Mouse (Mus musculus): ENCODE data around the gene Aqp1. TPM values are rescaled to one million over a fixed set of nuclear protein-coding genes. Genes with fewer than 3 reads are reported as not detected.

Aqp1 gene
- polyA plus RNA-seq, 1 experiment from 2014 or later = 140 TPM

GRCm38 (mm10) chr6:55344291-55345016, 8.2 kb downstream of the Aqp1 start:
- Histone ChIP-seq H3K4me3 (replicated peaks; ENCODE audit: low read depth, low read length) (no peak overlapping the region), H3K4me1 (replicated peaks; ENCODE audit: insufficient read depth, low read length) (no peaks in the 10 kb centered on the region), H3K36me3 (ENCODE audit: insufficient read depth, low read length) (no peaks in the 10 kb centered on the region), H3K9ac (ENCODE audit: low read depth, low read length) (no peak overlapping the region), H3K9me3 (replicated peaks; ENCODE audit: low read length) (no peaks in the 10 kb centered on the region), H3K27me3 (ENCODE audit: insufficient read depth, low read length) (no peaks in the 10 kb centered on the region), H3K27ac (no peak overlapping the region), H3K4me2 (ENCODE audit: low read length) (no peak overlapping the region)
- WGBS = 82% methylated on average over 9 of the region's 9 CpGs
- no peak for TF ChIP-seq CTCF (IDR thresholded peaks at IDR 0.05; ENCODE audit: low read depth)
- DNase-seq (ENCODE audit: low spot score) (no peak), ATAC-seq (replicated peaks; ENCODE audit: low FRiP score, low read depth) (no peak)

DNA sequence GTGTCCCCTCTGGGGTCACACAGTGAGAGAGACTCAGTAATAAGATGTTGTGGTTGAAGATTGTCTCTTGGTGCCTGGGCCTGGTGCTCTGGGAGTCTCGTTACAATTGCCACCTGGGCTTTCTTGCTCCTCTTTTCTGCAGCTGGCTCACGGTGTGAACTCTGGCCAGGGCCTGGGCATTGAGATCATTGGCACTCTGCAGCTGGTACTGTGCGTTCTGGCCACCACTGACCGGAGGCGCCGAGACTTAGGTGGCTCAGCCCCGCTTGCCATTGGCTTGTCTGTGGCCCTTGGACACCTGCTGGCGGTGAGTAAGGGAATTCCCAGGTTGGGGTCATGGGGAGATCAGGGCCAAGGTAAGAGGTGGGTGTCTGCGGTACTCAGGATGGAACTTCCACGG, 9.0 kb downstream of the Aqp1 start:
- H3K27ac ChIP-seq = no peak overlapping the region
- DNase-seq (ENCODE audit: low spot score) (no peak), ATAC-seq (replicated peaks; ENCODE audit: low FRiP score, low read depth) (no peak)
- no peaks in the 10 kb centered on the region for H3K9me3 ChIP-seq (replicated peaks; ENCODE audit: low read length)
- no peak overlapping the region for H3K4me2 ChIP-seq (ENCODE audit: low read length)
- TF ChIP-seq CTCF (IDR thresholded peaks at IDR 0.05; ENCODE audit: low read depth) = no peak
- no peak overlapping the region for H3K9ac ChIP-seq (ENCODE audit: low read depth, low read length)
- H3K36me3 ChIP-seq (ENCODE audit: insufficient read depth, low read length) = no peaks in the 10 kb centered on the region
- H3K4me1 ChIP-seq (replicated peaks; ENCODE audit: insufficient read depth, low read length) = no peaks in the 10 kb centered on the region
- H3K4me3 ChIP-seq (replicated peaks; ENCODE audit: low read depth, low read length) = no peak overlapping the region
- H3K27me3 ChIP-seq (ENCODE audit: insufficient read depth, low read length) = no peaks in the 10 kb centered on the region
- WGBS = 82% methylated on average over 10 of the region's 10 CpGs

GRCm38 (mm10) chr6:55346491-55346890, 10.3 kb downstream of the Aqp1 start:
- Histone ChIP-seq H3K9me3 (replicated peaks; ENCODE audit: low read length) (no peaks in the 10 kb centered on the region), H3K27ac (no peak overlapping the region), H3K4me3 (replicated peaks; ENCODE audit: low read depth, low read length) (no peak overlapping the region), H3K36me3 (ENCODE audit: insufficient read depth, low read length) (no peaks in the 10 kb centered on the region), H3K27me3 (ENCODE audit: insufficient read depth, low read length) (no peaks in the 10 kb centered on the region), H3K9ac (ENCODE audit: low read depth, low read length) (no peak overlapping the region), H3K4me1 (replicated peaks; ENCODE audit: insufficient read depth, low read length) (no peaks in the 10 kb centered on the region), H3K4me2 (ENCODE audit: low read length) (no peak overlapping the region)
- 80% methylated on average over 7 of the region's 7 CpGs for WGBS
- no peak for TF ChIP-seq CTCF (IDR thresholded peaks at IDR 0.05; ENCODE audit: low read depth)
- ATAC-seq (replicated peaks; ENCODE audit: low FRiP score, low read depth) (no peak), DNase-seq (ENCODE audit: low spot score) (no peak)

DNA sequence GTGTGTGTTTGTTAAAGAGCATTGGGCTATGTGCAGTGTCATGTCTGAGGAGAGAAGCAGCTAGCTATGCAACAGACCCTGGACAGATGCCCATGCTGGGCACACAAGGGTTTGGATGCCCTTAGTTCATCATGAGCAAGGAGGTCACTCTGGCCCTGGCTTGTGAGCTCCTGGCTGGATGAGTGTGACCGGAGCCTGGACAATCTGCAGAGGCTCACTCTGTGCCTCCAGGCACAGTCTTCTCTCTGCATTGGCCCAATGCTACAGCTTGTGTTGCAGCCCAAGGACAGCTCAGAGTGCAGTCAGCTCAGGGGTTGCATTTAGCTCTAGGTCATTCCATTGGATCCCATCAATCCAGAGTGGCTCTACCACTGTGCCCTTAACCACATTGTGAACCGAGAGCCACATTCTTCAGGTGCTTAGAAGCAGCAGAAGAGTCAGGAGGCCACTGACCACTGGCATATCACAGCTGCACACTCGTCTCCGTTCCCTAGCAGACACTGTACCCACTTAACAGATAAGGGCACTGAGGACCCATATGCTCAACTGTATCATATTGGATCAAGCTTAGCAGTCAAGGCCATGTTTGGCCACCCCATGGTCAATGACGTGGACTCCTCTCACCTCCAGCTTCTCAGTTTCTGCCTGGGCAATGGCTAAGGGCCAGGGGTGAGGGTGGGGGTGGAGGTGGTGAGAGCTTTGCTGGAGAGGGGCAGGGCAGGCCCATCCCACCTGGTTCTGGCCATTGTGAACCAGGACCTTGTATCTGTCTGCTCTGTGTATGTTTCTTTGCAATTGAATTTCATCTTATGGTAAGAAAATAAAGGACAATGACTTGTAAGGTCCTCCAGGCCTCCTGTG, 11.7 kb downstream of the Aqp1 start:
- Histone ChIP-seq H3K4me3 (replicated peaks; ENCODE audit: low read depth, low read length) (no peak overlapping the region), H3K9ac (ENCODE audit: low read depth, low read length) (no peak overlapping the region), H3K4me2 (ENCODE audit: low read length) (no peak overlapping the region), H3K27ac (no peak overlapping the region), H3K27me3 (ENCODE audit: insufficient read depth, low read length) (no peaks in the 10 kb centered on the region), H3K36me3 (ENCODE audit: insufficient read depth, low read length) (no peaks in the 10 kb centered on the region), H3K4me1 (replicated peaks; ENCODE audit: insufficient read depth, low read length) (no peaks in the 10 kb centered on the region), H3K9me3 (replicated peaks; ENCODE audit: low read length) (no peaks in the 10 kb centered on the region)
- no peak for TF ChIP-seq CTCF (IDR thresholded peaks at IDR 0.05; ENCODE audit: low read depth)
- DNase-seq (ENCODE audit: low spot score) (no peak), ATAC-seq (replicated peaks; ENCODE audit: low FRiP score, low read depth) (no peak)
- WGBS = 88% methylated on average over 5 of the region's 5 CpGs

DNA sequence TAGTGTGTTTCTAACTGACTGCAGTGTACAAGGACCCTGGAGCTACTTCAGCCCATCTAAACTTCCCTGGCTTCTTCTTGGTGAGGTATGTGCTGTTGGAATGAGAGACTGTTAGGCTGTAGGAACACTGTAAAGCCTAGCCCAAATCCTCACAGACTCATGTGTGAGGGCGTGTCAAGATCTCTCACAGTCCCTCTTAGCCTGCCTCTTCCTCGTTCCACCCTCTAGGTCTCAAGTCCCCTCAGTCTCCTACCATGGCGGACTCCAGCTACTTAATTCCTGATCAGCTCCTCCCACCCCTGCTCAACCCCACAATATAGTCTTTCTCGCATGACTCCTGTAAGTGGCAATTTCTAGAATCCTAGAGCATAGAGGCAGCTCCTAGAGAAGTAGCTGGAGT, 13.0 kb downstream of the Aqp1 start:
- ATAC-seq (replicated peaks; ENCODE audit: low FRiP score, low read depth) (no peak), DNase-seq (ENCODE audit: low spot score) (no peak)
- no peaks in the 10 kb centered on the region for H3K4me1 ChIP-seq (replicated peaks; ENCODE audit: insufficient read depth, low read length)
- H3K4me3 ChIP-seq (replicated peaks; ENCODE audit: low read depth, low read length) = no peak overlapping the region
- no peaks in the 10 kb centered on the region for H3K27me3 ChIP-seq (ENCODE audit: insufficient read depth, low read length)
- no peaks in the 10 kb centered on the region for H3K9me3 ChIP-seq (replicated peaks; ENCODE audit: low read length)
- H3K4me2 ChIP-seq (ENCODE audit: low read length) = no peak overlapping the region
- H3K9ac ChIP-seq (ENCODE audit: low read depth, low read length) = no peak overlapping the region
- TF ChIP-seq CTCF (IDR thresholded peaks at IDR 0.05; ENCODE audit: low read depth) = no peak
- no peak overlapping the region for H3K27ac ChIP-seq
- 84% methylated on average over 4 of the region's 4 CpGs for WGBS
- H3K36me3 ChIP-seq (ENCODE audit: insufficient read depth, low read length) = no peaks in the 10 kb centered on the region

GRCm38 (mm10) chr6:55350383-55350952, 14.2 kb downstream of the Aqp1 start:
- WGBS = 92% methylated on average over 6 of the region's 6 CpGs
- Histone ChIP-seq H3K9ac (ENCODE audit: low read depth, low read length) (no peak overlapping the region), H3K36me3 (ENCODE audit: insufficient read depth, low read length) (no peaks in the 10 kb centered on the region), H3K9me3 (replicated peaks; ENCODE audit: low read length) (no peaks in the 10 kb centered on the region), H3K4me2 (ENCODE audit: low read length) (no peak overlapping the region), H3K4me1 (replicated peaks; ENCODE audit: insufficient read depth, low read length) (no peaks in the 10 kb centered on the region), H3K27ac (no peak overlapping the region), H3K27me3 (ENCODE audit: insufficient read depth, low read length) (no peaks in the 10 kb centered on the region), H3K4me3 (replicated peaks; ENCODE audit: low read depth, low read length) (no peak overlapping the region)
- TF ChIP-seq CTCF (IDR thresholded peaks at IDR 0.05; ENCODE audit: low read depth) = no peak
- DNase-seq (ENCODE audit: low spot score) = no peak
- ATAC-seq (replicated peaks; ENCODE audit: low FRiP score, low read depth) = no peak; the same call in 1 of the 2 replicates
